Mouse (Mus musculus) kidney, postnatal 14 days (tissue): ENCODE measurements around the gene Olfr91.
"Not testable (repeated sequence)": the region's sequence is repeated elsewhere in the genome, so short reads cannot be mapped to it uniquely, and the experiment has no call there.

Experiments
- DNase-seq: peaks from one replicate; pipeline ENCODE4 v3.0.0; 2022; ENCODE audit warnings: mixed read lengths

Gene Olfr91

GRCm38 (mm10) chr17:37098178-37098577 is at the start of gene Olfr91:
Gene Olfr91, minus strand, starts transcription at chr17:37098278.
- DNase-seq = no peak

- not testable (repeated sequence) for DNase-seq
Observed at GRCm38 (mm10) chr17:37131366-37131765, 33.3 kb upstream of the Olfr91 start.

- DNase-seq = no peak
Observed at GRCm38 (mm10) chr17:37119988-37120387, 21.9 kb upstream of the Olfr91 start, which contains the start of gene Olfr92. Gene Olfr92, minus strand, starts transcription at chr17:37120088.

GRCm38 (mm10) chr17:37093289-37093688 is 4.8 kb downstream of the Olfr91 start:
- DNase-seq = no peak

GRCm38 (mm10) chr17:37092198-37092597 is 5.9 kb downstream of the Olfr91 start:
- no peak for DNase-seq

GRCm38 (mm10) chr17:37088399-37088798 is 9.7 kb downstream of the Olfr91 start, which contains the start of gene Olfr90:
Gene Olfr90, minus strand, starts transcription at chr17:37088499.
- DNase-seq = no peak

- no peak for DNase-seq
Observed at GRCm38 (mm10) chr17:37085545-37085944, 12.5 kb downstream of the Olfr91 start.

- DNase-seq = no peak
Observed at GRCm38 (mm10) chr17:37084632-37085031, 13.4 kb downstream of the Olfr91 start.

GRCm38 (mm10) chr17:37083327-37083726 is 14.8 kb downstream of the Olfr91 start:
- DNase-seq = peak; percentile 60

GRCm38 (mm10) chr17:37081659-37082058 is 16.4 kb downstream of the Olfr91 start:
- no peak for DNase-seq

- DNase-seq = peak; percentile 75
Observed at GRCm38 (mm10) chr17:37080119-37080518, 18.0 kb downstream of the Olfr91 start.

GRCm38 (mm10) chr17:37078990-37079389 is 19.1 kb downstream of the Olfr91 start:
- no peak for DNase-seq

- no peak for DNase-seq
Observed at GRCm38 (mm10) chr17:37078193-37078592, 19.9 kb downstream of the Olfr91 start.

- no peak for DNase-seq
Observed at GRCm38 (mm10) chr17:37075766-37076165, 22.3 kb downstream of the Olfr91 start.

GRCm38 (mm10) chr17:37075181-37075580 is 22.9 kb downstream of the Olfr91 start:
- no peak for DNase-seq

GRCm38 (mm10) chr17:37072730-37073276 is 25.3 kb downstream of the Olfr91 start:
- DNase-seq = no peak

GRCm38 (mm10) chr17:37072080-37072729 is 25.9 kb downstream of the Olfr91 start:
- DNase-seq = no peak

- DNase-seq = no peak
Observed at GRCm38 (mm10) chr17:37070121-37070520, 28.0 kb downstream of the Olfr91 start.

GRCm38 (mm10) chr17:37067861-37068260 is 30.2 kb downstream of the Olfr91 start:
- DNase-seq = no peak

GRCm38 (mm10) chr17:37065993-37066392 is 32.1 kb downstream of the Olfr91 start:
- no peak for DNase-seq

GRCm38 (mm10) chr17:37063686-37064495 is 34.2 kb downstream of the Olfr91 start:
- DNase-seq = no peak

- DNase-seq = no peak
Observed at GRCm38 (mm10) chr17:37063063-37063462, 35.0 kb downstream of the Olfr91 start.

- no peak for DNase-seq
Observed at GRCm38 (mm10) chr17:37062101-37062641, 35.9 kb downstream of the Olfr91 start.
